Mouse (Mus musculus): ENCODE data around the gene Sema4b. TPM values are rescaled to one million over a fixed set of nuclear protein-coding genes. Genes with fewer than 3 reads are reported as not detected.

Sema4b gene
- polyA plus RNA-seq, 1 experiment from 2014 or later = 6.9 TPM

DNA sequence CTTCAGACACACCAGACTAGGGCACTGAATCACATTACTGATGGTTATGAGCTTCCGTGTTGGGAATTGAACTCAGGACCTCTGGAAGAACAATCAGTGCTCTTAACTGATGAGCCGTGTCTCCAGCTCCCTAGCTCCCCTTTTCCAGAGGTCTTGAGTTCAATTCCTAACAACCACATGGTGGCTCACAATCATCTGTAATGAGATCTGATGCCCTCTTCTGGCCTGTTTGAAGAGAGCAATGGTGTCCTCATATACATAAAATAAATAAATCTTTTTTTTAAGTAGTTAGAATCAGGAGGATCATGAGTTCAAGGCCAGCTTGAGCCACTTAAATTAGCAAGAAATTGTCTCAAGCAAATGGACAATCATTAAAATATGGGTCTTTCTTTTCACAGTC, 69.3 kb downstream of the Sema4b start:
- H3K4me2 ChIP-seq (ENCODE audit: low read depth, low read length) = no peak overlapping the region
- 68% methylated on average over 2 of the region's 2 CpGs for WGBS
- no peak for ATAC-seq (replicated peaks; ENCODE audit: insufficient number of reproducible peaks, low FRiP score, low TSS enrichment, low read depth)

GRCm38 (mm10) chr7:80257706-80258105, 71.1 kb downstream of the Sema4b start:
- no peaks in the 10 kb centered on the region for H3K9me3 ChIP-seq (replicated peaks; ENCODE audit: control insufficient read depth, low read length)
- no peaks in the 10 kb centered on the region for H3K4me1 ChIP-seq (ENCODE audit: control insufficient read depth, insufficient read depth, low read length)
- no peak overlapping the region for H3K9ac ChIP-seq (replicated peaks; ENCODE audit: low read length)
- WGBS = 63% methylated on average over 2 of the region's 2 CpGs
- no peak for ATAC-seq (replicated peaks; ENCODE audit: insufficient number of reproducible peaks, low FRiP score, low TSS enrichment, low read depth)
- H3K36me3 ChIP-seq (replicated peaks; ENCODE audit: control insufficient read depth, insufficient read depth, low read depth, low read length) = no peaks in the 10 kb centered on the region
- no peak overlapping the region for H3K4me3 ChIP-seq (ENCODE audit: low read depth, low read length)
- H3K27ac ChIP-seq (replicated peaks; ENCODE audit: low read depth, low read length) = no peak overlapping the region
- H3K27me3 ChIP-seq (ENCODE audit: control insufficient read depth, insufficient read depth, low read length) = no peaks in the 10 kb centered on the region
- H3K4me2 ChIP-seq (ENCODE audit: low read depth, low read length) = no peak overlapping the region
- no peak for DNase-seq (ENCODE audit: low spot score)

More for the DNA sequence above, 69.3 kb downstream of the Sema4b start:
- Histone ChIP-seq H3K9ac (replicated peaks; ENCODE audit: low read length) (no peak overlapping the region), H3K4me3 (ENCODE audit: low read depth, low read length) (no peak overlapping the region), H3K4me1 (ENCODE audit: control insufficient read depth, insufficient read depth, low read length) (no peaks in the 10 kb centered on the region), H3K27ac (replicated peaks; ENCODE audit: low read depth, low read length) (no peak overlapping the region), H3K9me3 (replicated peaks; ENCODE audit: control insufficient read depth, low read length) (no peaks in the 10 kb centered on the region), H3K36me3 (replicated peaks; ENCODE audit: control insufficient read depth, insufficient read depth, low read depth, low read length) (no peaks in the 10 kb centered on the region), H3K27me3 (ENCODE audit: control insufficient read depth, insufficient read depth, low read length) (no peaks in the 10 kb centered on the region)
- DNase-seq (ENCODE audit: low spot score) = no peak

- DNase-seq (ENCODE audit: low spot score) = peak; percentile 93
- no peaks in the 10 kb centered on the region for H3K9me3 ChIP-seq (replicated peaks; ENCODE audit: control insufficient read depth, low read length)
- H3K9ac ChIP-seq (replicated peaks; ENCODE audit: low read length) = peak within 1 kb of the TSS; percentile 78
- 0 out of 2 replicates have a peak within 1 kb of the TSS, but pooled peaks have one; percentile 29 for H3K27ac ChIP-seq (replicated peaks; ENCODE audit: low read depth, low read length)
- peak; percentile 76 for ATAC-seq (replicated peaks; ENCODE audit: insufficient number of reproducible peaks, low FRiP score, low TSS enrichment, low read depth)
- no peaks in the 10 kb centered on the region for H3K4me1 ChIP-seq (ENCODE audit: control insufficient read depth, insufficient read depth, low read length)
- no peaks in the 10 kb centered on the region; the same call in 1 of the 2 replicates for H3K36me3 ChIP-seq (replicated peaks; ENCODE audit: control insufficient read depth, insufficient read depth, low read depth, low read length)
- peak within 1 kb of the TSS; percentile 83 for H3K4me2 ChIP-seq (ENCODE audit: low read depth, low read length)
- no peaks in the 10 kb centered on the region for H3K27me3 ChIP-seq (ENCODE audit: control insufficient read depth, insufficient read depth, low read length)
- 26% methylated on average over 40 of the region's 40 CpGs for WGBS
- peak within 1 kb of the TSS; percentile 79 for H3K4me3 ChIP-seq (ENCODE audit: low read depth, low read length)
These were observed 74.2 kb downstream of the Sema4b start, which contains the start of gene Ngrn for GRCm38 (mm10) chr7:80260625-80261371. Gene Ngrn, plus strand, starts transcription at chr7:80261215.

- under 1% methylated on average over 32 of the region's 32 CpGs for WGBS
- peak; percentile 53 for ATAC-seq (replicated peaks; ENCODE audit: insufficient number of reproducible peaks, low FRiP score, low TSS enrichment, low read depth)
- H3K9ac ChIP-seq (replicated peaks; ENCODE audit: low read length) = peak overlapping the region; percentile 78
- H3K27me3 ChIP-seq (ENCODE audit: control insufficient read depth, insufficient read depth, low read length) = no peaks in the 10 kb centered on the region
- peak; percentile 27 for DNase-seq (ENCODE audit: low spot score)
- H3K27ac ChIP-seq (replicated peaks; ENCODE audit: low read depth, low read length) = 0 out of 2 replicates have a peak overlapping the region, but pooled peaks have one; percentile 29
- no peaks in the 10 kb centered on the region; the same call in 1 of the 2 replicates for H3K36me3 ChIP-seq (replicated peaks; ENCODE audit: control insufficient read depth, insufficient read depth, low read depth, low read length)
- peak overlapping the region; percentile 79 for H3K4me3 ChIP-seq (ENCODE audit: low read depth, low read length)
- H3K9me3 ChIP-seq (replicated peaks; ENCODE audit: control insufficient read depth, low read length) = no peaks in the 10 kb centered on the region
- H3K4me1 ChIP-seq (ENCODE audit: control insufficient read depth, insufficient read depth, low read length) = no peaks in the 10 kb centered on the region
- peak overlapping the region; percentile 83 for H3K4me2 ChIP-seq (ENCODE audit: low read depth, low read length)
These were observed 74.8 kb downstream of the Sema4b start for GRCm38 (mm10) chr7:80261372-80261990.

GRCm38 (mm10) chr7:80264606-80265005, 78.0 kb downstream of the Sema4b start:
- Histone ChIP-seq H3K4me1 (ENCODE audit: control insufficient read depth, insufficient read depth, low read length) (no peaks in the 10 kb centered on the region), H3K27ac (replicated peaks; ENCODE audit: low read depth, low read length) (no peak overlapping the region), H3K9ac (replicated peaks; ENCODE audit: low read length) (no peak overlapping the region), H3K36me3 (replicated peaks; ENCODE audit: control insufficient read depth, insufficient read depth, low read depth, low read length) (no peaks in the 10 kb centered on the region; the same call in 1 of the 2 replicates), H3K9me3 (replicated peaks; ENCODE audit: control insufficient read depth, low read length) (no peaks in the 10 kb centered on the region), H3K4me2 (ENCODE audit: low read depth, low read length) (no peak overlapping the region), H3K4me3 (ENCODE audit: low read depth, low read length) (no peak overlapping the region), H3K27me3 (ENCODE audit: control insufficient read depth, insufficient read depth, low read length) (no peaks in the 10 kb centered on the region)
- DNase-seq (ENCODE audit: low spot score) = no peak
- no peak for ATAC-seq (replicated peaks; ENCODE audit: insufficient number of reproducible peaks, low FRiP score, low TSS enrichment, low read depth)
- WGBS = 95% methylated on average over 12 of the region's 12 CpGs

- Histone ChIP-seq H3K4me3 (ENCODE audit: low read depth, low read length) (no peak overlapping the region), H3K4me1 (ENCODE audit: control insufficient read depth, insufficient read depth, low read length) (no peaks in the 10 kb centered on the region), H3K27me3 (ENCODE audit: control insufficient read depth, insufficient read depth, low read length) (no peaks in the 10 kb centered on the region), H3K9ac (replicated peaks; ENCODE audit: low read length) (no peak overlapping the region), H3K4me2 (ENCODE audit: low read depth, low read length) (no peak overlapping the region), H3K36me3 (replicated peaks; ENCODE audit: control insufficient read depth, insufficient read depth, low read depth, low read length) (peaks cover 2% of the 10 kb centered on the region; the same call in 1 of the 2 replicates), H3K27ac (replicated peaks; ENCODE audit: low read depth, low read length) (no peak overlapping the region), H3K9me3 (replicated peaks; ENCODE audit: control insufficient read depth, low read length) (no peaks in the 10 kb centered on the region)
- DNase-seq (ENCODE audit: low spot score) (no peak), ATAC-seq (replicated peaks; ENCODE audit: insufficient number of reproducible peaks, low FRiP score, low TSS enrichment, low read depth) (no peak)
- 76% methylated on average over 1 of the region's 1 CpGs for WGBS
These were observed 81.1 kb downstream of the Sema4b start for GRCm38 (mm10) chr7:80267764-80268163.

- DNase-seq (ENCODE audit: low spot score) (peak; percentile 97), ATAC-seq (replicated peaks; ENCODE audit: insufficient number of reproducible peaks, low FRiP score, low TSS enrichment, low read depth) (peak; percentile 90)
- Histone ChIP-seq H3K9ac (replicated peaks; ENCODE audit: low read length) (peak within 1 kb of the TSS; percentile 69), H3K36me3 (replicated peaks; ENCODE audit: control insufficient read depth, insufficient read depth, low read depth, low read length) (peaks cover 4% of the 10 kb centered on the region), H3K4me2 (ENCODE audit: low read depth, low read length) (peak within 1 kb of the TSS; percentile 85), H3K27me3 (ENCODE audit: control insufficient read depth, insufficient read depth, low read length) (no peaks in the 10 kb centered on the region), H3K4me3 (ENCODE audit: low read depth, low read length) (peak within 1 kb of the TSS; percentile 77), H3K27ac (replicated peaks; ENCODE audit: low read depth, low read length) (no peak within 1 kb of the TSS), H3K9me3 (replicated peaks; ENCODE audit: control insufficient read depth, low read length) (no peaks in the 10 kb centered on the region), H3K4me1 (ENCODE audit: control insufficient read depth, insufficient read depth, low read length) (no peaks in the 10 kb centered on the region)
- WGBS = 5% methylated on average over 21 of the region's 21 CpGs
These were observed 82.5 kb downstream of the Sema4b start, which contains the start of gene Vps33b for GRCm38 (mm10) chr7:80268897-80269750. Gene Vps33b, plus strand, starts transcription at chr7:80269649.
